Mouse (Mus musculus) midbrain, embryonic 16.5 days (tissue): ENCODE measurements around the gene Cntn3. TPM values are rescaled to one million over a fixed set of nuclear protein-coding genes. Genes with fewer than 3 reads are reported as not detected.
"Not testable (repeated sequence)": the region's sequence is repeated elsewhere in the genome, so short reads cannot be mapped to it uniquely, and the experiment has no call there.

Experiments
- ATAC-seq: fragments of 200-750 bp; cut with Nextera tagmentation; 2 replicates; pipeline ENCODE4 v1.8.0; 2017; ENCODE audit warnings: moderate TSS enrichment
- H3K27ac ChIP-seq: fragments of 300-500 bp; sonication (generic); 2 replicates; pipeline ENCODE4 v1.5.1; 2014; ENCODE audit warnings: mild to moderate bottlenecking, low read length, mixed read lengths
- H3K27me3 ChIP-seq: fragments of 300-500 bp; sonication (generic); 2 replicates; pipeline ENCODE4 v1.6.1; 2014; ENCODE audit warnings: low read depth, low read length, mixed read lengths; ENCODE audit not compliant: control insufficient read depth, insufficient read depth
- H3K36me3 ChIP-seq: fragments of 300-500 bp; sonication (generic); 2 replicates; pipeline ENCODE4 v1.6.1; 2014; ENCODE audit warnings: mild to moderate bottlenecking, low read length, moderate library complexity, mixed read lengths; ENCODE audit not compliant: control insufficient read depth, insufficient read depth
- H3K4me1 ChIP-seq: fragments of 300-500 bp; sonication (generic); 2 replicates; pipeline ENCODE4 v1.6.1; 2014; ENCODE audit warnings: mild to moderate bottlenecking, low read length, mixed read lengths; ENCODE audit not compliant: control insufficient read depth, insufficient read depth
- H3K4me2 ChIP-seq: fragments of 300-500 bp; sonication (generic); 2 replicates; pipeline ENCODE4 v1.6.1; 2014; ENCODE audit warnings: mild to moderate bottlenecking, low read length, mixed read lengths
- H3K4me3 ChIP-seq: fragments of 300-500 bp; sonication (generic); 2 replicates; pipeline ENCODE4 v1.5.1; 2014; ENCODE audit warnings: low read depth, mild to moderate bottlenecking, low read length, moderate library complexity, mixed read lengths
- H3K9ac ChIP-seq: fragments of 300-500 bp; sonication (generic); 2 replicates; pipeline ENCODE4 v1.6.1; 2014; ENCODE audit warnings: low read depth, low read length, mixed read lengths
- H3K9me3 ChIP-seq: fragments of 300-500 bp; sonication (generic); replicated peaks from 2 replicates; pipeline ENCODE4 v1.6.1; 2014; ENCODE audit warnings: mild to moderate bottlenecking, low read length, mixed read lengths; ENCODE audit not compliant: control insufficient read depth, poor library complexity, severe bottlenecking
- WGBS: fragments of 180-500 bp; shearing (Covaris S2); extraction: QIAGEN DNeasy Blood & Tissue Kit; methylation state at CpG from one replicate; pipeline ENCODE4 v1.1.7; 2014; 5-methylcytosine and 5-hydroxymethylcytosine counted together
- polyA plus RNA-seq: library from polyadenylated mRNA; unstranded; fragments of >200 nt; fragmentation: Nextera tagmentation; extraction: Ambion mirVana; gene quantifications from 2 replicates; pipeline ENCODE4 v1.2.1, GENCODE M21; 2015

Gene Cntn3
- 3.5 and 5.6 TPM in 2 replicates for polyA plus RNA-seq

GRCm38 (mm10) chr6:102573001-102573400 lies at the start of gene Cntn3:
Gene Cntn3 (minus strand): TSS chr6:102573101.
- not testable (repeated sequence) for H3K27ac ChIP-seq, H3K4me1 ChIP-seq, H3K36me3 ChIP-seq, H3K4me2 ChIP-seq, H3K27me3 ChIP-seq, H3K9ac ChIP-seq, ATAC-seq, H3K9me3 ChIP-seq, H3K4me3 ChIP-seq
- WGBS, result 100% methylated on average over 4 of the region's 20 CpGs

GRCm38 (mm10) chr6:102600773-102601172 lies 27.9 kb upstream of the Cntn3 start:
- Histone ChIP-seq H3K4me2 (no peak overlapping the region), H3K36me3 (no peaks in the 10 kb centered on the region), H3K4me1 (no peaks in the 10 kb centered on the region), H3K9me3 (no peaks in the 10 kb centered on the region), H3K9ac (no peak overlapping the region), H3K27me3 (no peaks in the 10 kb centered on the region), H3K4me3 (no peak overlapping the region), H3K27ac (no peak overlapping the region)
- 74% methylated on average over 2 of the region's 2 CpGs for WGBS
- ATAC-seq, result no peak

GRCm38 (mm10) chr6:102597756-102598155 lies 24.9 kb upstream of the Cntn3 start:
- Histone ChIP-seq H3K9me3 (no peaks in the 10 kb centered on the region), H3K4me1 (no peaks in the 10 kb centered on the region), H3K4me2 (no peak overlapping the region), H3K36me3 (no peaks in the 10 kb centered on the region), H3K4me3 (no peak overlapping the region), H3K27ac (no peak overlapping the region), H3K27me3 (no peaks in the 10 kb centered on the region), H3K9ac (no peak overlapping the region)
- WGBS, result 76% methylated on average over 2 of the region's 2 CpGs
- ATAC-seq, result no peak

GRCm38 (mm10) chr6:102590151-102590550 lies 17.2 kb upstream of the Cntn3 start:
- Histone ChIP-seq H3K27ac (no peak overlapping the region), H3K4me2 (no peak overlapping the region), H3K4me1 (no peaks in the 10 kb centered on the region), H3K27me3 (no peaks in the 10 kb centered on the region), H3K9ac (no peak overlapping the region), H3K9me3 (no peaks in the 10 kb centered on the region), H3K36me3 (no peaks in the 10 kb centered on the region), H3K4me3 (no peak overlapping the region)
- WGBS, result 95% methylated on average over 4 of the region's 4 CpGs
- no peak for ATAC-seq

- Histone ChIP-seq H3K4me3 (no peak overlapping the region), H3K27ac (no peak overlapping the region), H3K9me3 (no peaks in the 10 kb centered on the region), H3K4me1 (no peaks in the 10 kb centered on the region), H3K27me3 (no peaks in the 10 kb centered on the region), H3K4me2 (no peak overlapping the region), H3K9ac (no peak overlapping the region), H3K36me3 (no peaks in the 10 kb centered on the region)
- 75% methylated on average over 4 of the region's 4 CpGs for WGBS
- ATAC-seq, result no peak
Measured at GRCm38 (mm10) chr6:102589311-102589710, 16.4 kb upstream of the Cntn3 start.

GRCm38 (mm10) chr6:102586056-102586455 lies 13.2 kb upstream of the Cntn3 start:
- H3K36me3 ChIP-seq, result no peaks in the 10 kb centered on the region
- ATAC-seq, result no peak
- no peak overlapping the region for H3K4me2 ChIP-seq
- H3K9ac ChIP-seq, result no peak overlapping the region
- H3K27ac ChIP-seq, result no peak overlapping the region
- H3K27me3 ChIP-seq, result no peaks in the 10 kb centered on the region
- no peak overlapping the region for H3K4me3 ChIP-seq
- H3K4me1 ChIP-seq, result no peaks in the 10 kb centered on the region
- no peaks in the 10 kb centered on the region for H3K9me3 ChIP-seq

- H3K4me1 ChIP-seq, result no peaks in the 10 kb centered on the region
- H3K9me3 ChIP-seq, result no peaks in the 10 kb centered on the region
- no peak overlapping the region for H3K27ac ChIP-seq
- H3K27me3 ChIP-seq, result no peaks in the 10 kb centered on the region
- H3K4me2 ChIP-seq, result no peak overlapping the region
- H3K36me3 ChIP-seq, result no peaks in the 10 kb centered on the region
- 46% methylated on average over 2 of the region's 2 CpGs for WGBS
- no peak overlapping the region for H3K9ac ChIP-seq
- H3K4me3 ChIP-seq, result no peak overlapping the region
- no peak; the same call in 1 of the 2 replicates for ATAC-seq
Measured at GRCm38 (mm10) chr6:102583578-102583977, 10.7 kb upstream of the Cntn3 start.

GRCm38 (mm10) chr6:102567496-102567895 lies 5.4 kb downstream of the Cntn3 start:
- Histone ChIP-seq H3K4me2 (no peak overlapping the region), H3K27ac (no peak overlapping the region), H3K27me3 (no peaks in the 10 kb centered on the region), H3K9me3 (no peaks in the 10 kb centered on the region), H3K36me3 (no peaks in the 10 kb centered on the region), H3K4me1 (no peaks in the 10 kb centered on the region), H3K4me3 (no peak overlapping the region), H3K9ac (no peak overlapping the region)
- WGBS, result 69% methylated on average over 1 of the region's 1 CpGs
- no peak for ATAC-seq

GRCm38 (mm10) chr6:102565228-102565627 lies 7.7 kb downstream of the Cntn3 start:
- Histone ChIP-seq H3K9ac (no peak overlapping the region), H3K4me2 (no peak overlapping the region), H3K4me3 (no peak overlapping the region), H3K4me1 (no peaks in the 10 kb centered on the region), H3K27me3 (no peaks in the 10 kb centered on the region), H3K36me3 (no peaks in the 10 kb centered on the region), H3K27ac (no peak overlapping the region), H3K9me3 (no peaks in the 10 kb centered on the region)
- ATAC-seq, result no peak
- WGBS, result 97% methylated on average over 1 of the region's 1 CpGs
